Mouse (Mus musculus) ES-E14 (cell line): ENCODE results near the gene Pygm.

Experiments used
- CHD2 ChIP-seq: IDR thresholded peaks from 2 replicates; pipeline ENCODE4 v1.6.1; 2014; ENCODE audit warnings: mild to moderate bottlenecking, low read depth, low read length, inconsistent platforms
- MAFK ChIP-seq: IDR thresholded peaks from 2 replicates; pipeline ENCODE4 v1.6.1; 2014; ENCODE audit warnings: mild to moderate bottlenecking, low read depth, low read length, inconsistent platforms; ENCODE audit not compliant: insufficient read depth
- ZNF384 ChIP-seq: IDR thresholded peaks from 2 replicates; pipeline ENCODE4 v1.6.1; 2012; ENCODE audit warnings: low read depth, low read length, inconsistent platforms

- TF ChIP-seq ZNF384 (no peak), MAFK (no peak), CHD2 (no peak)
Observed at GRCm38 (mm10) chr19:6405433-6405832, 21.2 kb downstream of the Pygm start.
